Mouse (Mus musculus) myocyte (in vitro differentiated cells): ENCODE measurements around the gene Usp48. TPM values are rescaled to one million over a fixed set of nuclear protein-coding genes. Genes with fewer than 3 reads are reported as not detected.
A peak's percentile ranks its signal among the peaks of the same experiment; 100 is the strongest.

Experiments
- H3K27me3 ChIP-seq: one replicate; pipeline ENCODE4 v1.6.1; 2011; ENCODE audit not compliant: control insufficient read depth, insufficient read depth, insufficient read length
- H3K36me3 ChIP-seq: one replicate; pipeline ENCODE4 v1.6.1; 2011; ENCODE audit not compliant: control insufficient read depth, insufficient read depth
- H3K4me2 ChIP-seq: one replicate; pipeline ENCODE4 v1.6.1; 2011; ENCODE audit warnings: low read depth, control low read depth
- H3K4me3 ChIP-seq: one replicate; pipeline ENCODE4 v1.5.1; 2011; ENCODE audit warnings: mild to moderate bottlenecking, control low read depth, moderate library complexity
- H3K79me2 ChIP-seq: one replicate; pipeline ENCODE4 v1.6.1; 2011; ENCODE audit not compliant: control insufficient read depth, insufficient read depth
- H3ac ChIP-seq: one replicate; pipeline ENCODE4 v1.6.1; 2011; ENCODE audit not compliant: control insufficient read depth, insufficient read length
- CEBPB ChIP-seq: IDR thresholded peaks from 2 replicates; pipeline ENCODE4 v1.6.1; 2011; ENCODE audit warnings: mild to moderate bottlenecking, moderate library complexity; ENCODE audit not compliant: poor library complexity, insufficient read depth, severe bottlenecking
- E2F4 ChIP-seq: IDR thresholded peaks from one replicate; pipeline ENCODE4 v1.6.1; 2011; ENCODE audit warnings: mild to moderate bottlenecking, control low read depth, moderate library complexity; ENCODE audit not compliant: insufficient read depth
- MAX ChIP-seq: IDR thresholded peaks from one replicate; pipeline ENCODE4 v1.6.1; 2011; ENCODE audit warnings: low read depth, mild to moderate bottlenecking, control low read depth
- MYOD1 ChIP-seq, 3 experiments: IDR thresholded peaks; one replicate each; pipeline ENCODE4 v1.6.1; 2011; ENCODE audit warnings: control low read depth in 2 of 3, low read depth in 2 of 3, mild to moderate bottlenecking in 2 of 3, moderate library complexity in 1 of 3; ENCODE audit not compliant: insufficient read length in 2 of 3, control insufficient read depth in 1 of 3
- MYOG ChIP-seq, 3 experiments: IDR thresholded peaks; one replicate each; pipeline ENCODE4 v1.6.1; 2011; ENCODE audit warnings: control low read depth in 2 of 3, low read depth in 2 of 3, mild to moderate bottlenecking in 2 of 3; ENCODE audit not compliant: insufficient read length in 2 of 3, control insufficient read depth in 1 of 3, insufficient read depth in 1 of 3
- POLR2A ChIP-seq: IDR thresholded peaks from one replicate; pipeline ENCODE4 v1.6.1; 2011; ENCODE audit warnings: low read depth, mild to moderate bottlenecking, control low read depth, moderate library complexity; ENCODE audit not compliant: insufficient read length
- POLR2AphosphoS2 ChIP-seq: IDR thresholded peaks from one replicate; pipeline ENCODE4 v1.6.1; 2011; ENCODE audit warnings: low read depth, control low read depth; ENCODE audit not compliant: insufficient read length
- REST ChIP-seq: IDR thresholded peaks from one replicate; pipeline ENCODE4 v1.6.1; 2011; ENCODE audit warnings: mild to moderate bottlenecking, control low read depth, moderate library complexity; ENCODE audit not compliant: insufficient read depth, insufficient read length
- SRF ChIP-seq: IDR thresholded peaks from one replicate; pipeline ENCODE4 v1.6.1; 2011; ENCODE audit warnings: low read depth; ENCODE audit not compliant: control insufficient read depth, insufficient read length
- TCF12 ChIP-seq: IDR thresholded peaks from one replicate; pipeline ENCODE4 v1.6.1; 2011; ENCODE audit warnings: mild to moderate bottlenecking, control low read depth; ENCODE audit not compliant: poor library complexity, insufficient read depth, severe bottlenecking
- TCF3 ChIP-seq: IDR thresholded peaks from one replicate; pipeline ENCODE4 v1.6.1; 2011; ENCODE audit warnings: low read depth, control low read depth; ENCODE audit not compliant: insufficient read length
- USF1 ChIP-seq: IDR thresholded peaks from one replicate; pipeline ENCODE4 v1.6.1; 2011; ENCODE audit warnings: low read depth, mild to moderate bottlenecking, control low read depth, moderate library complexity
- polyA plus RNA-seq: library from polyadenylated mRNA; unstranded; fragments of >200 nt; fragmentation: generic; extraction: Trizol; gene quantifications from one replicate; pipeline ENCODE4 v1.2.1, GENCODE M21; 2012; ENCODE audit warnings: missing spikeins

The Usp48 gene
- polyA plus RNA-seq, 1 experiment: 14.2 TPM

DNA sequence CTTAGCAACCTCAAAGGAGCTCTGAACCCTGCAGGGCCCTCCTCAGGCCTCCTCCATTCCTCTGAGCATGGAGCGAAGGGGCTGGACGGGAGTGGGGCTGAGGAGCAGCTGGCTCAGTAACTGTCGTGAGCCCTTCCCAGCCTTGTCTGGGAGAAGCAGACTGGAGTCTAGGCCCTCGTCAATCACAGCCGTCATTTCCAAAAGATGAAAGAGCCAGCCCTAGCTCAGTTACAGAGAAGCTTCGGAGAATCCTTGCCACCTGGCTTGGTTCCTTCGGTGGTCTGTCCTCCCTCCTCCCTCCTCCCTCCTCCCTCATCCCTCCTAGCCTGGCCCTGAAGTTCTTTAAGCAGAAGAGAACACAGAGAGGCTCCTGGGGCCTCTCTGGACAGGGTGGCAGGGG lies 87.2 kb downstream of the Usp48 start:
- Histone ChIP-seq H3K79me2 (no peaks in the 10 kb centered on the region), H3ac (no peak overlapping the region), H3K27me3 (peaks cover 52% of the 10 kb centered on the region), H3K4me3 (no peak overlapping the region), H3K36me3 (no peaks in the 10 kb centered on the region), H3K4me2 (no peak overlapping the region)
- TF ChIP-seq USF1 (no peak), E2F4 (no peak), POLR2AphosphoS2 (no peak), TCF3 (no peak), POLR2A (no peak), REST (no peak)

DNA sequence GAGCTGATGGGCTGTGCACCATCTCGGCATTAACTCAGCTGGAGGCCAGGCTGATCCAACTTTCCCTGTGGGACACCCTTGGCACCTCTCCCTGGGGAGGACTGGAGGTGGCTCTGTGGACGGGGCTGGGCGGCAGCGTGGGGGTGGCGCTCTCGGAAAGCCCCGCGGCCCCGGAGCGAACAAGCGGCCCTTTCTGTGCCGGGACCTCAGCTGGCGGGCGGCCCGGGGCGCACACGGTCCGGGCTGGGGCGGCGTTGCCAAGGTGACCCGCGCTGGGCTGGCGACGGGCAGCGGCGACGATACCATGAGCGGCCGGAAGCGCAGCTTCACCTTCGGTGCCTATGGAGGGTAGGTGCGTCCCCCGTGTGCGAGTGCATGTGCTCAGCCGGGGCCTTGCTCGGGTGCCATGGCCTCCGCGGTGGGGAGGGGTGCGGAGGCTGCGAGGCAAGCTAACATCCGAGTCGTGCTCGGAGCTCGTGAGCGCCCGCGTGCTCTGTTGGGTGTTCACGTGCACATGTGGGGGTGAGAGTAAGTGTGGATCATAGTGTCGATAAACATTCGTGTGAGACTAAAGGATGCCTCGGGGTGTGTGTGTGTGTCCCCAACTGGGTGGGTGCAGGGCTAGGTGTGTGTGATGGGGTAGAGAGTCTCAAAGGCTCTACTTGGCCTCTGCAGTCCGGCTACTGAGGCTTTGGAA lies 88.0 kb downstream of the Usp48 start:
- Histone ChIP-seq H3K79me2 (no peaks in the 10 kb centered on the region), H3ac (no peak overlapping the region), H3K4me3 (no peak overlapping the region), H3K27me3 (peaks cover 60% of the 10 kb centered on the region), H3K4me2 (no peak overlapping the region), H3K36me3 (no peaks in the 10 kb centered on the region)
- TF ChIP-seq E2F4: no peak
- TF ChIP-seq MYOD1 (IDR thresholded peaks at IDR 0.05; ENCODE audit: control insufficient read depth in 1 of 3, insufficient read length in 2 of 3, low read depth in 2 of 3): no peak
- TF ChIP-seq MYOG (IDR thresholded peaks at IDR 0.05; ENCODE audit: control insufficient read depth in 1 of 3, insufficient read depth in 1 of 3, insufficient read length in 2 of 3, low read depth in 2 of 3): no peak
- no peak for TF ChIP-seq POLR2A
- TF ChIP-seq TCF3: no peak
- no peak for TF ChIP-seq MAX
- TF ChIP-seq SRF: no peak
- no peak for TF ChIP-seq TCF12
- TF ChIP-seq REST: no peak
- no peak for TF ChIP-seq CEBPB
- TF ChIP-seq POLR2AphosphoS2: no peak
- TF ChIP-seq USF1: no peak

DNA sequence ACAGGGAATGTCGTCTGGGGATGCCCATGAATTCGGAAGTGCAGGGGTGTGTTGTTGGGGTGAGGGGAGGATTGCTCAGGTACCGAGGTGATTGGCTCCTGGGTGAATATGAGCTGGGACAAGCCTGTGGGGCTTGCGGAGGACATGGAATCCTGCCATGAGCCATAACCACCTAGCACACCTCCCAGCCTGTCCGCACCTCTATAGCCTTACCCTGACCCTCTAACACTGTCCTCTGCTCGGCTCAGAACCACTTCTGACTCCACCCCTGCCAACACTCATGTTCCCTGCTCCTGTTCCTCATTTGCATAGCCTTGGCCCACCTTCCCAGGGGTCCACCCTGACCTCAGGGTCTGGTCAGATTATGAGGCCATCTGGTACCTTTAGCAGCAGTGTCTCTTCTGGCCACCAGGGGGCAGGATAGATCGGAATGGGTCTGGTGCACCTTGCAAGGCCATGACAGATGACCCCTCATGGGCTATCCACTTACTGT lies 89.5 kb downstream of the Usp48 start:
- H3K27me3 ChIP-seq: peaks cover 65% of the 10 kb centered on the region
- no peak overlapping the region for H3ac ChIP-seq
- no peak overlapping the region for H3K4me3 ChIP-seq
- TF ChIP-seq MYOD1 (IDR thresholded peaks at IDR 0.05; ENCODE audit: control insufficient read depth in 1 of 3, insufficient read length in 2 of 3, low read depth in 2 of 3) (no peak), POLR2AphosphoS2 (no peak)
- H3K79me2 ChIP-seq: no peaks in the 10 kb centered on the region
- H3K4me2 ChIP-seq: no peak overlapping the region
- no peaks in the 10 kb centered on the region for H3K36me3 ChIP-seq

DNA sequence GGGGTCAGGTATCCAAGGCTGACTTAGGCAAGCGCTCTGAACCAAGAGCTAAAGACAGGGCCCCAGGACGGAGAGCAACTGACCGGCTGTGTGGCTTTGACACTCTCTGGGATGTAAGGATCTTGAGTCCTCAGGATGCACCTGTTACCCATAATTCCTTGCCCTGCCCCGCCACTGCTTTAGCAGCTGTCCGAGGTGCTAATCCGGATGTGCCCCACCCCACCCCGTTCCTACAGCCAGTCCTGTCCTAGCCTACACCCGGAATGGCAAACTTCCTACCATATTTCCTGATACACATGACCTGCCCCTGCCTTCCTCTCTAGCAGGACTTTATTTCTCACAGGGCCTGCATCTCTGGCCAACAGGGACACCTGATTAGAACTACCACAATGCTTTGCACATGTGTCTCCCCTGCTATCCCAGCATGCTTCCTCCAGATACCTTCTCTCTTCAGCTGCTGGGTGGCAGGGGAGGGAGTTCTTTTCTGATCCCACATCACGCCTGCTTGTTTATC lies 91.3 kb downstream of the Usp48 start:
- H3K27me3 ChIP-seq: peaks cover 65% of the 10 kb centered on the region
- H3K79me2 ChIP-seq: no peaks in the 10 kb centered on the region
- no peak overlapping the region for H3K4me2 ChIP-seq
- H3K36me3 ChIP-seq: no peaks in the 10 kb centered on the region
- TF ChIP-seq REST: peak; percentile 83
- TF ChIP-seq MYOG (IDR thresholded peaks at IDR 0.05; ENCODE audit: control insufficient read depth in 1 of 3, insufficient read depth in 1 of 3, insufficient read length in 2 of 3, low read depth in 2 of 3): peak in 1 of 3 experiments; percentile 20
- TF ChIP-seq SRF: no peak
- TF ChIP-seq TCF12: no peak
- peak; percentile 0 to 93 (median 36) for TF ChIP-seq MYOD1 (IDR thresholded peaks at IDR 0.05; ENCODE audit: control insufficient read depth in 1 of 3, insufficient read length in 2 of 3, low read depth in 2 of 3)
- H3K4me3 ChIP-seq: no peak overlapping the region
- H3ac ChIP-seq: no peak overlapping the region

DNA sequence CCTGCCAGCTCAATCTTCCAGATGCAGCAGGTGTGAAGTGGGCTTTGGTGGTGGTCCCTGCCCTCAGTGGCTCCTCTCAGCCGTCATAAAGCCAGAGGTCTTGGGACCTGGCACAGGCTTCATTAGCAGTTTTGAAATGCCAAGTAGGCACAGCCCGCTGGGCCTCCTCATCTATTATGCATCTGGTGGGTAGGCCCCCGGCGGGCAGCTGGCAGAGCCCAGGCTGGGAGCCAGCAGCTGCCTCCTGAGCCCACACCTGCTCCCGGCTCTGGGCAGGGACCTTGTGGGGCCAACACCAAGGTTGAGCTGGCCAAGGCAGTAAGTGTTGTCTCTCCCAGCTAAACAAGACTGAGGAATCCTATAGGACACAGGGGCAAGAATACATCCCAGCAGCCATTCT lies 92.7 kb downstream of the Usp48 start:
- TF ChIP-seq USF1 (no peak), REST (no peak), POLR2AphosphoS2 (no peak), CEBPB (no peak), SRF (no peak), MYOD1 (IDR thresholded peaks at IDR 0.05; ENCODE audit: control insufficient read depth in 1 of 3, insufficient read length in 2 of 3, low read depth in 2 of 3) (no peak), POLR2A (no peak), E2F4 (no peak), TCF12 (no peak), MAX (no peak), MYOG (IDR thresholded peaks at IDR 0.05; ENCODE audit: control insufficient read depth in 1 of 3, insufficient read depth in 1 of 3, insufficient read length in 2 of 3, low read depth in 2 of 3) (no peak)
- no peak overlapping the region for H3ac ChIP-seq
- no peak overlapping the region for H3K4me2 ChIP-seq
- H3K36me3 ChIP-seq: no peaks in the 10 kb centered on the region
- no peaks in the 10 kb centered on the region for H3K79me2 ChIP-seq
- H3K4me3 ChIP-seq: no peak overlapping the region
- peaks cover 56% of the 10 kb centered on the region for H3K27me3 ChIP-seq
